8 mouse cellular contexts compared by ENCODE assay signal in genomic region chr14:25304391-25304851, GRCm38 (mm10).
DNase-seq lines count a peak whose midpoint lies in the region; ATAC-seq and TF ChIP-seq lines count a peak whose summit lies in the region.

No protein-coding gene starts in this region.

- H3K27me3 ChIP-seq in hindbrain, embryonic 13.5 days, result 0 out of 2 replicates have a peak, but pooled peaks cover 4% of the 10 kb centered on the region
- no peaks in the 10 kb centered on the region for H3K27me3 ChIP-seq in limb, embryonic 15.5 days
- no peaks in the 10 kb centered on the region for H3K27me3 ChIP-seq in midbrain, postnatal 0 days (ENCODE audit: insufficient read depth, low read length)

- H3K9ac ChIP-seq in hindbrain, embryonic 13.5 days, result peak overlapping the region; percentile 35
- no peak overlapping the region for H3K9ac ChIP-seq in limb, embryonic 15.5 days
- no peak overlapping the region; the same call in 1 of the 2 replicates for H3K9ac ChIP-seq in midbrain, postnatal 0 days (replicated peaks; ENCODE audit: low read length, poor library complexity, severe bottlenecking)

- H3K36me3 ChIP-seq in hindbrain, embryonic 13.5 days, result no peaks in the 10 kb centered on the region
- H3K36me3 ChIP-seq in limb, embryonic 15.5 days, result no peaks in the 10 kb centered on the region
- no peaks in the 10 kb centered on the region for H3K36me3 ChIP-seq in midbrain, postnatal 0 days (ENCODE audit: insufficient read depth, low read length)

- H3K4me2 ChIP-seq in hindbrain, embryonic 13.5 days, result no peak overlapping the region
- 0 out of 2 replicates have a peak overlapping the region, but pooled peaks have one; percentile 19 for H3K4me2 ChIP-seq in limb, embryonic 15.5 days
- no peak overlapping the region for H3K4me2 ChIP-seq in midbrain, postnatal 0 days (ENCODE audit: low read depth, low read length, poor library complexity, severe bottlenecking)

- no peak for ATAC-seq in hindbrain, embryonic 13.5 days (ENCODE audit: low FRiP score)
- ATAC-seq in limb, embryonic 15.5 days (ENCODE audit: insufficient number of reproducible peaks, low FRiP score, low TSS enrichment, low read depth), result peak; percentile 41; the same call in 1 of the 2 replicates
- no peak for ATAC-seq in midbrain, postnatal 0 days (ENCODE audit: low FRiP score)
- no peak for ATAC-seq in megakaryocyte, adult 5-6 weeks (ENCODE audit: poor library complexity, severe bottlenecking)

- H3K4me3 ChIP-seq in left cerebral cortex, adult 2 months, result no peak overlapping the region
- H3K4me3 ChIP-seq in gastrocnemius, adult 2 months, result peak overlapping the region; percentile 24
- H3K4me3 ChIP-seq in hindbrain, embryonic 13.5 days, result no peak overlapping the region
- no peak overlapping the region for H3K4me3 ChIP-seq in limb, embryonic 15.5 days
- H3K4me3 ChIP-seq in midbrain, postnatal 0 days (ENCODE audit: low read depth, low read length), result no peak overlapping the region

- WGBS in hindbrain, embryonic 13.5 days, result 17% methylated on average over 9 of the region's 9 CpGs
- 17% methylated on average over 9 of the region's 9 CpGs for WGBS in limb, embryonic 15.5 days
- WGBS in midbrain, postnatal 0 days, result 14% methylated on average over 9 of the region's 9 CpGs

- DNase-seq in left cerebral cortex, adult 2 months (ENCODE audit: extremely low spot score in 1 of 2, low spot score in 2 of 2), result peak in 1 of 2 experiments; percentile 24
- DNase-seq in left cerebral cortex, postnatal 4 days, result no peak
- peak; percentile 91 for DNase-seq in gastrocnemius, adult 2 months
- peak; percentile 37 for DNase-seq in midbrain, postnatal 0 days (ENCODE audit: low spot score)
- no peak for DNase-seq in right cerebral cortex, postnatal 25 days

- intact Hi-C loops in left cerebral cortex, adult 2 months (cut with DNase I), result no loop called here
- intact Hi-C loops in left cerebral cortex, postnatal 4 days (cut with DNase I), result no loop called here
- intact Hi-C loops in gastrocnemius, adult 2 months (cut with DNase I), result loop anchor here (2.0 to 5.0 kb wide), 5 partner anchors 66 to 187 kb away; no protein-coding TSS in a partner anchor

- peak; percentile 9 for TF ChIP-seq CTCF in left cerebral cortex, adult 2 months (IDR thresholded peaks at IDR 0.05)
- TF ChIP-seq CTCF in gastrocnemius, adult 2 months (IDR thresholded peaks at IDR 0.05), result peak; percentile 49
- peak; percentile 31 for TF ChIP-seq CTCF in midbrain, postnatal 0 days (IDR thresholded peaks at IDR 0.05)

- peak overlapping the region; percentile 60 for H3K27ac ChIP-seq in left cerebral cortex, adult 2 months
- H3K27ac ChIP-seq in gastrocnemius, adult 2 months, result peak overlapping the region; percentile 95
- H3K27ac ChIP-seq in hindbrain, embryonic 13.5 days, result peak overlapping the region; percentile 59
- H3K27ac ChIP-seq in limb, embryonic 15.5 days, result peak overlapping the region; percentile 78
- peak overlapping the region; percentile 43; the same call in 1 of the 2 replicates for H3K27ac ChIP-seq in midbrain, postnatal 0 days (ENCODE audit: low read depth, low read length)

- H3K9me3 ChIP-seq in hindbrain, embryonic 13.5 days, result no peaks in the 10 kb centered on the region
- H3K9me3 ChIP-seq in limb, embryonic 15.5 days, result no peaks in the 10 kb centered on the region
- no peaks in the 10 kb centered on the region for H3K9me3 ChIP-seq in midbrain, postnatal 0 days (ENCODE audit: low read length)

- H3K4me1 ChIP-seq in hindbrain, embryonic 13.5 days (replicated peaks), result peaks cover 43% of the 10 kb centered on the region
- H3K4me1 ChIP-seq in limb, embryonic 15.5 days, result peaks cover 23% of the 10 kb centered on the region
- 0 out of 2 replicates have a peak, but pooled peaks cover 12% of the 10 kb centered on the region for H3K4me1 ChIP-seq in midbrain, postnatal 0 days (ENCODE audit: insufficient read depth, low read length)

Comparison
In these comparisons a context has a peak if more than half of its experiments do, and no peak if none do; other contexts are left out.
1. DNase-seq: peak in gastrocnemius, adult 2 months (single experiment) and midbrain, postnatal 0 days (single experiment); none in left cerebral cortex, postnatal 4 days (single experiment) and right cerebral cortex, postnatal 25 days (single experiment).
2. H3K27ac ChIP-seq: peak in every context shown above with its lines; median percentile 95 in gastrocnemius, adult 2 months; 78 in limb, embryonic 15.5 days; 60 in left cerebral cortex, adult 2 months; 59 in hindbrain, embryonic 13.5 days; 43 in midbrain, postnatal 0 days.
3. Peak in every context shown above with its lines, with median percentiles within 50 percentile points of each other: CTCF ChIP-seq.